Mouse (Mus musculus): Measurements from ENCODE around the gene Ankrd6. TPM values are rescaled to one million over a fixed set of nuclear protein-coding genes. Genes with fewer than 3 reads are reported as not detected.
A peak's percentile ranks its signal among the peaks of the same experiment; 100 is the strongest.

Ankrd6 gene
- polyA plus RNA-seq, 1 experiment from 2014 or later, result 3.0 TPM

GRCm38 (mm10) chr4:32824254-32824653 lies 126.4 kb downstream of the Ankrd6 start:
- H3K36me3 ChIP-seq (ENCODE audit: control insufficient read depth, insufficient read depth, low read length), result no peaks in the 10 kb centered on the region
- no peak overlapping the region for H3K4me2 ChIP-seq
- H3K9me3 ChIP-seq (ENCODE audit: control insufficient read depth, low read length), result no peaks in the 10 kb centered on the region
- H3K9ac ChIP-seq (ENCODE audit: low read depth, low read length), result no peak overlapping the region
- no peak overlapping the region for H3K4me3 ChIP-seq (ENCODE audit: low read depth, low read length)
- no peak for DNase-seq (ENCODE audit: low spot score)
- no peak for ATAC-seq (replicated peaks; ENCODE audit: low FRiP score)
- peaks cover 16% of the 10 kb centered on the region for H3K4me1 ChIP-seq (replicated peaks; ENCODE audit: control insufficient read depth, insufficient read depth, low read length)
- 67% methylated on average over 8 of the region's 8 CpGs for WGBS
- no peak overlapping the region for H3K27ac ChIP-seq (ENCODE audit: low read depth, low read length)
- no peaks in the 10 kb centered on the region for H3K27me3 ChIP-seq (replicated peaks; ENCODE audit: control insufficient read depth, insufficient read depth, low read length)

- H3K4me2 ChIP-seq, result no peak overlapping the region
- 90% methylated on average over 3 of the region's 3 CpGs for WGBS
- H3K4me1 ChIP-seq (replicated peaks; ENCODE audit: control insufficient read depth, insufficient read depth, low read length), result peaks cover 10% of the 10 kb centered on the region
- ATAC-seq (replicated peaks; ENCODE audit: low FRiP score) (no peak), DNase-seq (ENCODE audit: low spot score) (no peak)
- no peaks in the 10 kb centered on the region for H3K27me3 ChIP-seq (replicated peaks; ENCODE audit: control insufficient read depth, insufficient read depth, low read length)
- H3K9ac ChIP-seq (ENCODE audit: low read depth, low read length), result no peak overlapping the region
- no peak overlapping the region for H3K27ac ChIP-seq (ENCODE audit: low read depth, low read length)
- no peaks in the 10 kb centered on the region for H3K36me3 ChIP-seq (ENCODE audit: control insufficient read depth, insufficient read depth, low read length)
- H3K4me3 ChIP-seq (ENCODE audit: low read depth, low read length), result no peak overlapping the region
- H3K9me3 ChIP-seq (ENCODE audit: control insufficient read depth, low read length), result no peaks in the 10 kb centered on the region
Observed at GRCm38 (mm10) chr4:32820676-32821075, 130.0 kb downstream of the Ankrd6 start.

- Histone ChIP-seq H3K36me3 (ENCODE audit: control insufficient read depth, insufficient read depth, low read length) (no peaks in the 10 kb centered on the region), H3K4me3 (ENCODE audit: low read depth, low read length) (no peak overlapping the region), H3K4me2 (no peak overlapping the region), H3K9me3 (ENCODE audit: control insufficient read depth, low read length) (no peaks in the 10 kb centered on the region), H3K9ac (ENCODE audit: low read depth, low read length) (no peak overlapping the region), H3K27ac (ENCODE audit: low read depth, low read length) (no peak overlapping the region), H3K27me3 (replicated peaks; ENCODE audit: control insufficient read depth, insufficient read depth, low read length) (no peaks in the 10 kb centered on the region), H3K4me1 (replicated peaks; ENCODE audit: control insufficient read depth, insufficient read depth, low read length) (peaks cover 10% of the 10 kb centered on the region)
- ATAC-seq (replicated peaks; ENCODE audit: low FRiP score), result peak; percentile 70; the same call in 1 of the 2 replicates
- WGBS, result 50% methylated on average over 5 of the region's 5 CpGs
- no peak for DNase-seq (ENCODE audit: low spot score)
Observed at GRCm38 (mm10) chr4:32817478-32817877, 133.2 kb downstream of the Ankrd6 start.

GRCm38 (mm10) chr4:32800577-32801170 lies 150.0 kb downstream of the Ankrd6 start:
- ATAC-seq (replicated peaks; ENCODE audit: low FRiP score) (no peak; the same call in 1 of the 2 replicates), DNase-seq (ENCODE audit: low spot score) (no peak)
- H3K27me3 ChIP-seq (replicated peaks; ENCODE audit: control insufficient read depth, insufficient read depth, low read length), result no peaks in the 10 kb centered on the region

GRCm38 (mm10) chr4:32799966-32800576 lies 150.6 kb downstream of the Ankrd6 start, which contains the start of gene Lyrm2:
Gene Lyrm2, plus strand, starts transcription at chr4:32800253.
- no peaks in the 10 kb centered on the region; the same call in 1 of the 2 replicates for H3K4me1 ChIP-seq (replicated peaks; ENCODE audit: control insufficient read depth, insufficient read depth, low read length)
- ATAC-seq (replicated peaks; ENCODE audit: low FRiP score) (peak; percentile 88), DNase-seq (ENCODE audit: low spot score) (peak; percentile 87)
- no peaks in the 10 kb centered on the region for H3K36me3 ChIP-seq (ENCODE audit: control insufficient read depth, insufficient read depth, low read length)
- H3K9me3 ChIP-seq (ENCODE audit: control insufficient read depth, low read length), result no peaks in the 10 kb centered on the region
- peak within 1 kb of the TSS; percentile 67 for H3K4me2 ChIP-seq
- H3K27me3 ChIP-seq (replicated peaks; ENCODE audit: control insufficient read depth, insufficient read depth, low read length), result no peaks in the 10 kb centered on the region
- peak within 1 kb of the TSS; percentile 93 for H3K9ac ChIP-seq (ENCODE audit: low read depth, low read length)
- peak within 1 kb of the TSS; percentile 78 for H3K4me3 ChIP-seq (ENCODE audit: low read depth, low read length)
- WGBS, result under 1% methylated on average over 53 of the region's 53 CpGs
- peak within 1 kb of the TSS; percentile 99 for H3K27ac ChIP-seq (ENCODE audit: low read depth, low read length)

More at GRCm38 (mm10) chr4:32800577-32801170, 150.0 kb downstream of the Ankrd6 start:
- H3K4me1 ChIP-seq (replicated peaks; ENCODE audit: control insufficient read depth, insufficient read depth, low read length), result no peaks in the 10 kb centered on the region; the same call in 1 of the 2 replicates
- H3K27ac ChIP-seq (ENCODE audit: low read depth, low read length), result peak overlapping the region; percentile 99
- peak overlapping the region; percentile 78 for H3K4me3 ChIP-seq (ENCODE audit: low read depth, low read length)
- peak overlapping the region; percentile 93 for H3K9ac ChIP-seq (ENCODE audit: low read depth, low read length)
- 16% methylated on average over 9 of the region's 9 CpGs for WGBS
- peak overlapping the region; percentile 67 for H3K4me2 ChIP-seq
- H3K9me3 ChIP-seq (ENCODE audit: control insufficient read depth, low read length), result no peaks in the 10 kb centered on the region
- H3K36me3 ChIP-seq (ENCODE audit: control insufficient read depth, insufficient read depth, low read length), result no peaks in the 10 kb centered on the region

GRCm38 (mm10) chr4:32798976-32799375 lies 151.7 kb downstream of the Ankrd6 start:
- WGBS, result 93% methylated on average over 4 of the region's 4 CpGs
- H3K4me3 ChIP-seq (ENCODE audit: low read depth, low read length), result no peak overlapping the region
- ATAC-seq (replicated peaks; ENCODE audit: low FRiP score) (no peak), DNase-seq (ENCODE audit: low spot score) (no peak)
- H3K9ac ChIP-seq (ENCODE audit: low read depth, low read length), result no peak overlapping the region
- no peak overlapping the region for H3K27ac ChIP-seq (ENCODE audit: low read depth, low read length)
- no peaks in the 10 kb centered on the region; the same call in 1 of the 2 replicates for H3K4me1 ChIP-seq (replicated peaks; ENCODE audit: control insufficient read depth, insufficient read depth, low read length)
- no peaks in the 10 kb centered on the region for H3K36me3 ChIP-seq (ENCODE audit: control insufficient read depth, insufficient read depth, low read length)
- no peaks in the 10 kb centered on the region for H3K9me3 ChIP-seq (ENCODE audit: control insufficient read depth, low read length)
- H3K4me2 ChIP-seq, result no peak overlapping the region
- H3K27me3 ChIP-seq (replicated peaks; ENCODE audit: control insufficient read depth, insufficient read depth, low read length), result no peaks in the 10 kb centered on the region

GRCm38 (mm10) chr4:32789020-32789419 lies 161.6 kb downstream of the Ankrd6 start:
- no peaks in the 10 kb centered on the region for H3K36me3 ChIP-seq (ENCODE audit: control insufficient read depth, insufficient read depth, low read length)

GRCm38 (mm10) chr4:32787110-32787509 lies 163.5 kb downstream of the Ankrd6 start:
- WGBS, result 78% methylated on average over 1 of the region's 1 CpGs
- ATAC-seq (replicated peaks; ENCODE audit: low FRiP score), result no peak

More at GRCm38 (mm10) chr4:32789020-32789419, 161.6 kb downstream of the Ankrd6 start:
- Histone ChIP-seq H3K27me3 (replicated peaks; ENCODE audit: control insufficient read depth, insufficient read depth, low read length) (no peaks in the 10 kb centered on the region), H3K4me1 (replicated peaks; ENCODE audit: control insufficient read depth, insufficient read depth, low read length) (no peaks in the 10 kb centered on the region), H3K4me3 (ENCODE audit: low read depth, low read length) (no peak overlapping the region), H3K9me3 (ENCODE audit: control insufficient read depth, low read length) (no peaks in the 10 kb centered on the region), H3K27ac (ENCODE audit: low read depth, low read length) (no peak overlapping the region), H3K4me2 (no peak overlapping the region), H3K9ac (ENCODE audit: low read depth, low read length) (no peak overlapping the region)
- DNase-seq (ENCODE audit: low spot score) (no peak), ATAC-seq (replicated peaks; ENCODE audit: low FRiP score) (no peak)
- WGBS, result 79% methylated on average over 4 of the region's 4 CpGs

More at GRCm38 (mm10) chr4:32787110-32787509, 163.5 kb downstream of the Ankrd6 start:
- Histone ChIP-seq H3K4me3 (ENCODE audit: low read depth, low read length) (no peak overlapping the region), H3K4me1 (replicated peaks; ENCODE audit: control insufficient read depth, insufficient read depth, low read length) (no peaks in the 10 kb centered on the region), H3K9ac (ENCODE audit: low read depth, low read length) (no peak overlapping the region), H3K36me3 (ENCODE audit: control insufficient read depth, insufficient read depth, low read length) (no peaks in the 10 kb centered on the region), H3K4me2 (no peak overlapping the region), H3K27ac (ENCODE audit: low read depth, low read length) (no peak overlapping the region), H3K9me3 (ENCODE audit: control insufficient read depth, low read length) (no peaks in the 10 kb centered on the region), H3K27me3 (replicated peaks; ENCODE audit: control insufficient read depth, insufficient read depth, low read length) (no peaks in the 10 kb centered on the region)
- no peak for DNase-seq (ENCODE audit: low spot score)

Data from liver, embryonic 11.5 days (tissue).